Mouse (Mus musculus): ENCODE results near the gene Agk. TPM values are rescaled to one million over a fixed set of nuclear protein-coding genes. Genes with fewer than 3 reads are reported as not detected.
A peak's percentile ranks its signal among the peaks of the same experiment; 100 is the strongest.

The Agk gene
- 29.9 and 33.9 TPM in 2 replicates for polyA plus RNA-seq (2012; rRNA removed)

DNA sequence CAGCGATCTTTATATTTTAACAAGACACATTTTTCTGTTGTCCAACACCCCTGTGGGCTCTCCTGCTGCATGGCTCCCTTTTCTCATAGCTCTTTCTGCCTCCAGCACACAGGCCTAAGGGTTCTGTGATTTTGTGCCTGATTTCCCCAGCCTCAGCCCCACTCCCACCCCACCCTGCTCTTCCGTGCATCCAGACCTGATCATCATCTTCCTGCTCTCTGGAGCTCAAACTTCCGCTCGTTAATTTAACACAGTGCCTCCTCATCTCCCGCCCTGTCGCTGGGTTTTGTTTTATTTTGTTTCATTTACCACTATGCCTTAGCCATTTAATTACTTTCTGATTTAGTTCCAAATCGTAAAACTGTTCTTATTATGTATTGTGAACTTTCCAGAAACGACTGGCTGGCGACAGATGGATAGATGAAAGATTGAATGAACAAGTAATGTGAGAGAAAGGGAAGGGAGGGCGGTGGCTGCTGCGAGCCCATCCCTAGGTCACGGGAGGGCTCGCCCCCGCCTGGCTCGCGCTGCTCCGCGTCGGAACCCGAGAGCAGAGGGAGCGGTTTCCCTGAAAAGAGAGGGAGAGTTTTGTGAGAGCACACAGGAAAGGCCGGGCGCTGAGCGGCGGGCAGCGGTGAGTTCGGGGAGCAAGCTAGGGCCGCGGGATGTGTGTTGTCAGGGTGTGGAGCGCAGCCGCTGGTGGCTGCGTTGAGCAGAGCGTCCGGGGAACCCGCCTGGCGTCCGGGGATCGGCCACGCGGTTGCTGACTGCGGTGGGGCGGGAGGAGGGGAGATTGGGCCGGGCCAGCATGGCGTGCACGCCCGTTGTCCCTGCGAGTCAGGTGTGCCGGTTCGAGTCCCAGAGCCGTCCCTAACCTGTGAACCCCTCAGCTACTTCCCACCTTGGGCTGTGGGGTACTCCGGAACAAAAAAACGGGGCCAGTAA, at the start of gene Agk:
Gene Agk (plus strand): TSS at position 276 of the 945 bp plus-strand sequence.
- peak in 1 of 2 experiments; percentile 77 for DNase-seq (ENCODE audit: extremely low spot score in 1 of 2, low spot score in 1 of 2)

DNA sequence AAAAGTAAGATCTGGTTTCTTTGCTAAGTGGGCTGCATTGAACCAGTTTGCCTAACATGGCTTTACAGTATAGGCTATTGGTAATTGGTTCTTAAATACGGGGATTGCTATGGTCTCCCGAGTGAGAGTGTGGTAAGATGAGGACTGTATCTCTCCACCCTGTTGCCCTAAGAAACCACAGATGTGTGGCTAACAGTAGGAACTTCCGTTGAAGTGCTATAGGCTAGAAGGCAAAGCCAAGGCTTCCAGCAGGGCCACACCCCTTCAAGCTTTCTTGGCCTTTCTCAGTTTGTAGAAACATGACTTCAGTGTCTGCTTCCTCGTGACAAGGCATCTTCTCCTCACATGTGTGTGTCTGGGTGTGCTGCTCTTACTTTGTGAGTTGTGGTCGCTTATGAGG, 24.3 kb upstream of the Agk start:
- DNase-seq (ENCODE audit: extremely low spot score in 1 of 2, low spot score in 1 of 2), result no peak

GRCm38 (mm10) chr6:40303379-40303778, 21.6 kb upstream of the Agk start:
- peak; percentile 70 to 93 for DNase-seq (ENCODE audit: extremely low spot score in 1 of 2, low spot score in 1 of 2)

DNA sequence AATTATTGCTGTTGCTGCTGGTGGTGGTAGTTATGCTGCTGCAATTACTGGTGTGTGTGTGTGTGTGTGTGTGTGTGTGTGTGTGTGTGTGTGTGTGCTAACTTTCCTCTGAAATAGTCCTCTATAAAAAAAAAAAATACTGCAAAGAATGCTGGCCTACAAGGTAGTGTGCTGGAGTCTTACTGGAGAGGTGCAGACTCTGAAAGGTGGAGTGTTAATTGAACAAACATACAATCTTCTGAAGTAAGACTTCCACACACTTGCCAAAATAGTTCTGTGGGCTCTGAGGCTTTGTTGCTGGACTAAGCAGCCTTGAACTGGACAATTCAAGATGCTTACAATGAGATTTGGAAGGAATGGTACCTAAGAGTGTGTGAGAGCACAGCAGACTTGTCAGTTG, 20.0 kb upstream of the Agk start:
- no peak for DNase-seq (ENCODE audit: extremely low spot score in 1 of 2, low spot score in 1 of 2)

DNA sequence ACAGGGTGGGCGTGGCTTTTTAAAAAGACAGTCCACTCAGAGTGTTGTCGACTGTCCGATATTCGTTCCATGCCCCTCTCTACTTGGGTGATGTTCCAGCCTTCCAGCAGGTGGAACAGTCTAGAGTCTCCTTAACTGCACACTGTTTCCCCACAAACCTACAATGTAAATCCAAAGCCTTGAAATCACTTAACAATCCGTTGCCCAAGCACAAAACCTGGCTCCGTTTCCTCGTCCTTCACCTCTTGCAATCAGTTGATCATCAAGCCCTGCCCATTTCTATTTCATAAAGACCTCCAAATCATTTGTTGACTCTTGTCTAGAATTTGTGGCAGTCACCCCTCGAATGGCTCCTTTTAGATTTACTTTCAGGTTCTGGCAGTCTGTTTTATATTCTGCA, 1.4 kb downstream of the Agk start:
- no peak for DNase-seq (ENCODE audit: extremely low spot score in 1 of 2, low spot score in 1 of 2)

- no peak for DNase-seq (ENCODE audit: extremely low spot score in 1 of 2, low spot score in 1 of 2)
Measured at GRCm38 (mm10) chr6:40333497-40333896, 8.5 kb downstream of the Agk start.

GRCm38 (mm10) chr6:40336735-40337731, 12.1 kb downstream of the Agk start:
- no peak for DNase-seq (ENCODE audit: extremely low spot score in 1 of 2, low spot score in 1 of 2)

DNA sequence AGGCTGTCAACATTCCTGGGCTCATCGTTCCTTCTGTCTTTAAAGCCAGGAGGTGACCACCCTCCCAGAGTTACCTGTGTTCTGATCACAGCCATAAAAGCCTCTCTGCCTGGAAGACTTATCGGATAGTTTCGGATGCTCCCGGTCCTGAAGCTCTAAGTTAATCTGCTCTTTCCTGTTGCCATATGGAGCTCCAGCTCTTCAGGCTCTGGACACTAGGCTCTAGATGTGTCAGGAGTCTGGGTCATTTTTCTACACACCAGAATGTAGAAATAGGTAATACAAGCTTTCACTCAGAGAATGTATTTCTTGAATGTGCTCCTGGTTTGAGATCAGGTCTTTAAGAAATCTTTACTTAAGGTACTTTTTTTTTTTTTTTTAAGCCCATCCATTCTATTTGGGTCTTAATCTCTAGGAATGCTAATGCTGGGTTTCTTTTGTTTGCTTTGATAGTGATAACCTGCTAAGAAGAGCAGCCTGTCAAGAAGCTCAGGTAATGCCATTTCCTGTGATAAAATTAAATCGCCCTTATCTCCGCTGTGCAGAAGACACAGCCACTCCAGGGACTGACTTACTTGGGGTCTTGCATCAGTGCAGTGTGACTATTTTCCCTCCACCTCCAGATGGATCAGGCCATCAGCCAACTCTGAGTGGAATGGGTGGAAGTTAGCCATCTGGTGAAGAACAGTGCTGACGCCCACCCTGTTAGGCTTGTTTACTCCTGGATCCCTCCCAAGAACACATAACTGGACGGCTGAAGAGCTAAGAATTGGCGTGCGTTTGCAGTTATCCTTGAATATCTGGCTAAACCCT, 22.2 kb downstream of the Agk start:
- DNase-seq (ENCODE audit: extremely low spot score in 1 of 2, low spot score in 1 of 2), result peak; percentile 33 to 78

DNA sequence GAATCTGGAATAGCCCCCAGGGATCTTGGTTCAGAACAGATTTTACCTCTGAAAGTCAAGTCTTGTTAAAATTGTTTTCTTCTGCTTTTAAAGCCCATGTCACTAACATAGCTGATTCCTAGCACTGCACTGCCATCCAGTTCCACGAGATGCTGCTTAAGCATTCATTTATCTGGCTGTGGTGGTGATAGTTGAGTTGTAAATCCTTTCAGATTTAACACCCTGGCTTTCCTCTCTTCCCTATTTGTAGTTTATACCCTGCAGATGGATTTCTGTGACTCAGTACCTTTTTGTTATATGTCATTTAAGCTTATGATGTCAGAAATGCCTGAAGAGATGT, 22.8 kb downstream of the Agk start:
- DNase-seq (ENCODE audit: extremely low spot score in 1 of 2, low spot score in 1 of 2), result peak in 1 of 2 experiments; percentile 19

GRCm38 (mm10) chr6:40350041-40350440, 25.1 kb downstream of the Agk start:
- no peak for DNase-seq (ENCODE audit: extremely low spot score in 1 of 2, low spot score in 1 of 2)

- DNase-seq (ENCODE audit: extremely low spot score in 1 of 2, low spot score in 1 of 2), result no peak
Measured at GRCm38 (mm10) chr6:40350856-40351255, 25.9 kb downstream of the Agk start.

DNA sequence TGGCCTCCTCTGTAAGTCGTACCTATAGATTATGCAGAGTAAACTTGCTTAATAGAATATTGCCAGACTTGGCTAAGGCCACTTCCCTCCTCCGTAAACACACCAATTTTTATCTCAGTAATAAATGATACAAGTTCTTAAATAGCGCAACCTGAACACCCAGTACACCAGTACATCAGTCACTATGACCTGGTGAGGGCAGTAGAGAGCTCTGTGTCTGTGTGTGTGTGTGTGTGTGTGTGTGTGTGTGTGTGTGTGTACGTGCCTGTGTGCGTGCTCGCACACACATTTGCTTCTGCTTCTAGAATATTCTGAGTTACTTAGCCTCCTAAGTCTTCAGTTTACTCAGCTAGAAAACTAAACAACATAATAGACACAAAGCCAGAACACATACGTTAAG, 28.4 kb downstream of the Agk start:
- DNase-seq (ENCODE audit: extremely low spot score in 1 of 2, low spot score in 1 of 2), result no peak

DNA sequence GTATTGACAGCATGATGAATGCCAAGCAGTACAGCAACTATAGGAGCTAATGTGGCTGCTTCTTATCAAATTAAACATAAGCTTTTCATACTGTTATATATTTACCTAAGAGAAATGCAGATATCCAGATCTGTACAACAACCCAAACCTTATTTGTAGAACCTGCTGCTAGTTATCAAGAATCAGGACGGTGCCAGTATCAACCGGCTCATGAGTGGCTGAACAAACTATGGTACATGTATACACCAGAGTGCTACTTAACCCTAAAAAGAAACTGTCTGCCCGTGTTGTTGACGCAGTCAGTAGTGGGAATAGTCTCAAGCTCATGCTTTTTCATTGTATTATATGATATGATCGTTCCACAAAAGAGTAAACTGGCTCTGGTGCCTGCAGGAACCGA, 46.1 kb downstream of the Agk start:
- DNase-seq (ENCODE audit: extremely low spot score in 1 of 2, low spot score in 1 of 2), result no peak

DNA sequence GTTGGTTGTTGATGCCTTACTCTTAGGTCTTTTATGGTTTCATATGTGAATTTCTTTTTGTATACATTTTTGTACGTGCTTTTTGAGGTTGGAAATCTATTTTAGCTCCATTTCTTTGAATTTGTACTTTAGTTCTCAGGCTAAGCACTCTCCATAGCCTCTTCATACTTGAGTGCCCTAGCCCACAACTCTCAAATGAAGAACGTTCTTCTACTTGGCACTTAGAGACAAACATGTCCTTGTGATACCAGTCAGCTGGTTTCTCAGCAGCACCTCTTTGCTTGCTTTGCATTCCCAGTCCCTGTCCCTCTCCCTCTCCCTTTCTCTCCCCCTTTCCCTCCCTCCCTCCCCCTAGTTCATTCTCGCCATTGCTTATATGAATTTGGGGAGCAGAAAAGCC, 55.2 kb downstream of the Agk start:
- DNase-seq (ENCODE audit: extremely low spot score in 1 of 2, low spot score in 1 of 2), result no peak

DNA sequence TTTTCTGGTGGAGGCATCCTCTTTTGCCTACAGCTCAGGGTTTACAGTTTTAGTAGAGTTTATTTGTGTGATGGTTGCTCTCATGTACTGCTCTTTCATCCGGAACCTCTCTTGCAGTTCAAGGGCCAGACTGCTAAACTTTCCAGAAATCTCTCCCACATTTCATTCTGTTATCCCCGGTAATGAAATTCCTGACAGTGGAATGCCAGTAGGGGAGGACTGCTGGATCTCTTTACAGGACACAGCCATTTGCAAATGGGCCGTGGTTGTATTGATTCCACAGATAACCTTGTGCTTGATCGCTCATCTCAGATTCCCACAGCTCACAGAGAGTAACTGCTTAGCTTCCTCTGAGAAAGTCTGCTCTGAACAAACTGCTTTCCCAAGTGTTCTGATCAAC, 56.9 kb downstream of the Agk start:
- no peak for DNase-seq (ENCODE audit: extremely low spot score in 1 of 2, low spot score in 1 of 2)

- no peak for DNase-seq (ENCODE audit: extremely low spot score in 1 of 2, low spot score in 1 of 2)
Measured at GRCm38 (mm10) chr6:40385682-40386081, 60.7 kb downstream of the Agk start.

GRCm38 (mm10) chr6:40388660-40389059, 63.7 kb downstream of the Agk start:
- no peak for DNase-seq (ENCODE audit: extremely low spot score in 1 of 2, low spot score in 1 of 2)

- DNase-seq (ENCODE audit: extremely low spot score in 1 of 2, low spot score in 1 of 2), result peak in 1 of 2 experiments; percentile 45
Measured at GRCm38 (mm10) chr6:40390975-40391374, 66.0 kb downstream of the Agk start.

- peak; percentile 91 to 97 for DNase-seq (ENCODE audit: extremely low spot score in 1 of 2, low spot score in 1 of 2)
Measured at GRCm38 (mm10) chr6:40393213-40393612, 68.2 kb downstream of the Agk start.

GRCm38 (mm10) chr6:40402031-40402430, 77.1 kb downstream of the Agk start:
- no peak for DNase-seq (ENCODE audit: extremely low spot score in 1 of 2, low spot score in 1 of 2)

Measured in frontal cortex, adult 2 months (tissue).